Mouse (Mus musculus) stomach, embryonic 16.5 days (tissue): ENCODE data around the gene Kcnq4. TPM values are rescaled to one million over a fixed set of nuclear protein-coding genes. Genes with fewer than 3 reads are reported as not detected.

Source experiments
- ATAC-seq: fragments of 200-750 bp; cut with Nextera tagmentation; 2 replicates; pipeline ENCODE4 v1.8.0; 2017; ENCODE audit warnings: moderate number of reproducible peaks, moderate TSS enrichment; ENCODE audit not compliant: insufficient read depth, low FRiP score
- H3K27ac ChIP-seq: fragments of 300-500 bp; sonication (generic); 2 replicates; pipeline ENCODE4 v1.5.1; 2014; ENCODE audit warnings: low read length
- H3K27me3 ChIP-seq: fragments of 300-500 bp; sonication (generic); 2 replicates; pipeline ENCODE4 v1.6.1; 2014; ENCODE audit warnings: low read length, control low read depth, mixed read lengths; ENCODE audit not compliant: control insufficient read depth, insufficient read depth
- H3K36me3 ChIP-seq: fragments of 300-500 bp; sonication (generic); 2 replicates; pipeline ENCODE4 v1.6.1; 2014; ENCODE audit warnings: low read length; ENCODE audit not compliant: control insufficient read depth, insufficient read depth
- H3K4me1 ChIP-seq: fragments of 300-500 bp; sonication (generic); 2 replicates; pipeline ENCODE4 v1.6.1; 2014; ENCODE audit warnings: low read length, control low read depth, mixed read lengths; ENCODE audit not compliant: control insufficient read depth, insufficient read depth
- H3K4me2 ChIP-seq: fragments of 300-500 bp; sonication (generic); 2 replicates; pipeline ENCODE4 v1.6.1; 2014; ENCODE audit warnings: low read depth, low read length, mixed read lengths
- H3K4me3 ChIP-seq: fragments of 300-500 bp; sonication (generic); replicated peaks from 2 replicates; pipeline ENCODE4 v1.5.1; 2014; ENCODE audit warnings: mild to moderate bottlenecking, low read length
- H3K9ac ChIP-seq: fragments of 300-500 bp; sonication (generic); 2 replicates; pipeline ENCODE4 v1.6.1; 2014; ENCODE audit warnings: low read length
- H3K9me3 ChIP-seq: fragments of 300-500 bp; sonication (generic); replicated peaks from 2 replicates; pipeline ENCODE4 v1.6.1; 2016; ENCODE audit warnings: low read length, control low read depth; ENCODE audit not compliant: control insufficient read depth
- WGBS: fragments of 180-500 bp; shearing (Covaris S2); extraction: QIAGEN DNeasy Blood & Tissue Kit; methylation state at CpG from one replicate; pipeline ENCODE4 v1.1.7; 2014; 5-methylcytosine and 5-hydroxymethylcytosine counted together
- polyA plus RNA-seq: library from polyadenylated mRNA; unstranded; fragments of >200 nt; fragmentation: Nextera tagmentation; extraction: Ambion mirVana; gene quantifications from 2 replicates; pipeline ENCODE4 v1.2.1, GENCODE M21; 2015

Gene Kcnq4
- polyA plus RNA-seq, 1 experiment from 2014 or later = 3.3 TPM

GRCm38 (mm10) chr4:120716141-120716571, 32.3 kb downstream of the Kcnq4 start:
- Histone ChIP-seq H3K9ac (peak overlapping the region; percentile 56), H3K27me3 (peaks cover 10% of the 10 kb centered on the region; the same call in 1 of the 2 replicates), H3K27ac (no peak overlapping the region), H3K4me1 (peaks cover 9% of the 10 kb centered on the region), H3K36me3 (no peaks in the 10 kb centered on the region), H3K9me3 (no peaks in the 10 kb centered on the region), H3K4me3 (peak overlapping the region; percentile 42), H3K4me2 (peak overlapping the region; percentile 78)
- WGBS = 1% methylated on average over 12 of the region's 12 CpGs
- peak; percentile 71 for ATAC-seq

- no peak overlapping the region for H3K4me3 ChIP-seq
- WGBS = 73% methylated on average over 6 of the region's 6 CpGs
- peaks cover 10% of the 10 kb centered on the region; the same call in 1 of the 2 replicates for H3K27me3 ChIP-seq
- no peak overlapping the region for H3K27ac ChIP-seq
- no peaks in the 10 kb centered on the region for H3K36me3 ChIP-seq
- no peak for ATAC-seq
- no peak overlapping the region for H3K4me2 ChIP-seq
- peaks cover 9% of the 10 kb centered on the region for H3K4me1 ChIP-seq
- H3K9me3 ChIP-seq = no peaks in the 10 kb centered on the region
- H3K9ac ChIP-seq = no peak overlapping the region
These were observed 34.4 kb downstream of the Kcnq4 start for GRCm38 (mm10) chr4:120713856-120714497.

- Histone ChIP-seq H3K4me3 (no peak overlapping the region), H3K9ac (no peak overlapping the region), H3K4me1 (peaks cover 9% of the 10 kb centered on the region), H3K36me3 (no peaks in the 10 kb centered on the region), H3K27me3 (peaks cover 10% of the 10 kb centered on the region; the same call in 1 of the 2 replicates), H3K4me2 (no peak overlapping the region), H3K27ac (no peak overlapping the region), H3K9me3 (no peaks in the 10 kb centered on the region)
- no peak for ATAC-seq
- WGBS = 89% methylated on average over 6 of the region's 6 CpGs
These were observed 35.4 kb downstream of the Kcnq4 start for GRCm38 (mm10) chr4:120713021-120713420.

- WGBS = 71% methylated on average over 12 of the region's 12 CpGs
- H3K4me3 ChIP-seq = no peak overlapping the region
- H3K4me2 ChIP-seq = no peak overlapping the region
- H3K27me3 ChIP-seq = peaks cover 8% of the 10 kb centered on the region; the same call in 1 of the 2 replicates
- H3K9me3 ChIP-seq = no peaks in the 10 kb centered on the region
- no peaks in the 10 kb centered on the region for H3K36me3 ChIP-seq
- no peak overlapping the region for H3K27ac ChIP-seq
- H3K9ac ChIP-seq = no peak overlapping the region
- H3K4me1 ChIP-seq = peaks cover 9% of the 10 kb centered on the region
- ATAC-seq = peak; percentile 24; the same call in 1 of the 2 replicates
These were observed 36.2 kb downstream of the Kcnq4 start for GRCm38 (mm10) chr4:120712236-120712635.

- Histone ChIP-seq H3K27ac (no peak overlapping the region), H3K9me3 (no peaks in the 10 kb centered on the region), H3K4me3 (no peak overlapping the region), H3K9ac (no peak overlapping the region), H3K4me1 (no peaks in the 10 kb centered on the region), H3K36me3 (no peaks in the 10 kb centered on the region), H3K27me3 (no peaks in the 10 kb centered on the region), H3K4me2 (no peak overlapping the region)
- WGBS = 83% methylated on average over 2 of the region's 2 CpGs
- ATAC-seq = no peak
These were observed 45.9 kb downstream of the Kcnq4 start for GRCm38 (mm10) chr4:120702511-120702910.

GRCm38 (mm10) chr4:120702056-120702455, 46.4 kb downstream of the Kcnq4 start:
- Histone ChIP-seq H3K9ac (no peak overlapping the region), H3K27me3 (no peaks in the 10 kb centered on the region), H3K4me2 (no peak overlapping the region), H3K27ac (no peak overlapping the region), H3K36me3 (no peaks in the 10 kb centered on the region), H3K9me3 (no peaks in the 10 kb centered on the region), H3K4me3 (no peak overlapping the region), H3K4me1 (no peaks in the 10 kb centered on the region)
- no peak for ATAC-seq
- 74% methylated on average over 8 of the region's 8 CpGs for WGBS

GRCm38 (mm10) chr4:120701180-120701579, 47.2 kb downstream of the Kcnq4 start:
- H3K36me3 ChIP-seq = no peaks in the 10 kb centered on the region
- no peak overlapping the region for H3K9ac ChIP-seq
- H3K9me3 ChIP-seq = no peaks in the 10 kb centered on the region
- H3K4me3 ChIP-seq = no peak overlapping the region
- no peaks in the 10 kb centered on the region for H3K27me3 ChIP-seq
- H3K4me1 ChIP-seq = no peaks in the 10 kb centered on the region
- H3K27ac ChIP-seq = no peak overlapping the region
- WGBS = 75% methylated on average over 3 of the region's 3 CpGs
- H3K4me2 ChIP-seq = no peak overlapping the region
- no peak for ATAC-seq

GRCm38 (mm10) chr4:120697799-120698484, 50.5 kb downstream of the Kcnq4 start:
- Histone ChIP-seq H3K9me3 (no peaks in the 10 kb centered on the region), H3K27ac (no peak overlapping the region), H3K27me3 (0 out of 2 replicates have a peak, but pooled peaks cover 4% of the 10 kb centered on the region), H3K4me1 (no peaks in the 10 kb centered on the region), H3K9ac (no peak overlapping the region), H3K36me3 (no peaks in the 10 kb centered on the region), H3K4me3 (no peak overlapping the region; the same call in 1 of the 2 replicates), H3K4me2 (peak overlapping the region; percentile 32; the same call in 1 of the 2 replicates)
- 15% methylated on average over 35 of the region's 35 CpGs for WGBS
- ATAC-seq = peak; percentile 56

GRCm38 (mm10) chr4:120697353-120697752, 51.1 kb downstream of the Kcnq4 start:
- Histone ChIP-seq H3K4me1 (no peaks in the 10 kb centered on the region), H3K4me2 (no peak overlapping the region)
- 0 out of 2 replicates have a peak, but pooled peaks have one; percentile 2 for ATAC-seq

More at GRCm38 (mm10) chr4:120697353-120697752, 51.1 kb downstream of the Kcnq4 start:
- no peaks in the 10 kb centered on the region for H3K9me3 ChIP-seq
- no peak overlapping the region for H3K27ac ChIP-seq
- no peak overlapping the region for H3K4me3 ChIP-seq
- WGBS = 90% methylated on average over 8 of the region's 8 CpGs
- H3K9ac ChIP-seq = no peak overlapping the region
- H3K27me3 ChIP-seq = 0 out of 2 replicates have a peak, but pooled peaks cover 4% of the 10 kb centered on the region
- no peaks in the 10 kb centered on the region for H3K36me3 ChIP-seq
